Comparison of ENCODE assay signal across 8 mouse cellular contexts in the genomic region with DNA sequence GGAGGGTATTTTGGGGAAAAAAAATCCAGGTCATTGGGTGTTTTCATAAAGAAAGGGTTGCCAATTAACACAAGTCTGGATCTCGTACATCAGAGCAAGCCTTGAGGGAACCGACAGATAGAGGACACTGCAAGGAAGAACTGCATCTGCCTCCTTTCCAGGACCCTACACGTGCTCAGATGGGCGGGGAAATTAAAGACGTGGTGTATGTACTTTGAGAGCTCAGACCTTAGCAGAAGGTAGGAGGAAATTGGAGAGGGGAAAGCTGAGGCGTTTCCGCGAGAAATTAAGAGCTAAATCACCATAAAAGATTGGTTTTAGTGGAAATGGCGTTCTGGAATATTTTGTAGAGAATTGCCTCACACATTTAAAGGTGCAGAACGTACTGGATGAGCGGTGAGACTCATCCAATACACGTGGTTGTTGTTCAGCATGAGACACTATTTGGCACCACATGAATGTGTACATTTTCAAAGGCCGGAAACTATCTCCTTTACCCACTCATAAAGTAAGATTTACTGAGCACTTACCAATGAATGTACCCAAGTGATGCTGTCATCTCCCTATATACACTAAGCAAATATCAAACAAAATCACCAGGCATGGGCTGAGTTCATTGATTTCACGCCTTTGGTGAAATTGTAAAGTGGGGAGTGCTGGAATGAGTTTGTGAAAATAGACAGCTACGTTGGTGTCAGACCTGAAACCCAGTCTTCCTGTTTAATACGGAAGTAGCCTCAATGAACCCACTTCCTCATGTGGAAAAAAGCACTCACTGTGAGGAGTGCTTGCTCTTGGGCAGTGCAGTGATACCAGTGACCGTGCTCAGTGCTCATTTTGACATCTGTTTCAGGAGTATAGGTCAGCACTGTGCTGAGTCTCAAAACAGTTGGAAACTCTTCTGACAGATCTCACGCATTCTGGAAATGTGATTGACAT. TPM values are rescaled to one million over a fixed set of nuclear protein-coding genes. Genes with fewer than 3 reads are reported as not detected.
DNase-seq lines count a peak whose midpoint lies in the region; ATAC-seq and TF ChIP-seq lines count a peak whose summit lies in the region.

No protein-coding gene starts in this region.

- peak; percentile 15 for DNase-seq in embryo, embryonic 10 days (ENCODE audit: low spot score)
- DNase-seq in embryo, embryonic 9.5 days (ENCODE audit: extremely low spot score) = no peak
- no peak for DNase-seq in right cerebral cortex, postnatal 36 days (ENCODE audit: low spot score in 2 of 2)

- no peaks in the 10 kb centered on the region for H3K27me3 ChIP-seq in C2C12 (ENCODE audit: control insufficient read depth, insufficient read depth, insufficient read length)
- no peaks in the 10 kb centered on the region for H3K27me3 ChIP-seq in hindbrain, embryonic 12.5 days
- H3K27me3 ChIP-seq in liver, embryonic 16.5 days (ENCODE audit: control insufficient read depth, insufficient read depth, low read depth, low read length) = no peaks in the 10 kb centered on the region
- H3K27me3 ChIP-seq in neural tube, embryonic 13.5 days = no peaks in the 10 kb centered on the region

- H3K4me1 ChIP-seq in cortical plate, adult 2 months (ENCODE audit: control insufficient read depth, insufficient read depth, low read length) = peaks cover 6% of the 10 kb centered on the region
- peaks cover 19% of the 10 kb centered on the region for H3K4me1 ChIP-seq in hindbrain, embryonic 12.5 days
- H3K4me1 ChIP-seq in liver, embryonic 16.5 days (ENCODE audit: control insufficient read depth, low read depth, low read length) = peaks cover 20% of the 10 kb centered on the region
- peaks cover 38% of the 10 kb centered on the region for H3K4me1 ChIP-seq in neural tube, embryonic 13.5 days (replicated peaks)

- ATAC-seq in hindbrain, embryonic 12.5 days (ENCODE audit: low FRiP score) = peak; percentile 55
- no peak for ATAC-seq in liver, embryonic 16.5 days (ENCODE audit: low read depth)
- peak; percentile 62 for ATAC-seq in neural tube, embryonic 13.5 days (ENCODE audit: low read depth)

- WGBS in hindbrain, embryonic 12.5 days = 37% methylated on average over 18 of the region's 18 CpGs
- 12% methylated on average over 18 of the region's 18 CpGs for WGBS in liver, embryonic 16.5 days (ENCODE audit: insufficient replicate concordance)
- 41% methylated on average over 18 of the region's 18 CpGs for WGBS in neural tube, embryonic 13.5 days

- H3K4me2 ChIP-seq in hindbrain, embryonic 12.5 days (replicated peaks) = peak overlapping the region; percentile 53
- peak overlapping the region; percentile 96 for H3K4me2 ChIP-seq in liver, embryonic 16.5 days (ENCODE audit: low read depth, low read length)
- H3K4me2 ChIP-seq in neural tube, embryonic 13.5 days = peak overlapping the region; percentile 67

- peaks cover 21% of the 10 kb centered on the region for H3K79me3 ChIP-seq in C2C12 (ENCODE audit: low read depth)

- H3K4me3 ChIP-seq in C2C12 (ENCODE audit: insufficient read depth, poor library complexity, severe bottlenecking) = peak overlapping the region; percentile 80
- peak overlapping the region; percentile 97 for H3K4me3 ChIP-seq in cortical plate, adult 2 months (ENCODE audit: insufficient read depth, low read length)
- peak overlapping the region; percentile 53 for H3K4me3 ChIP-seq in hindbrain, embryonic 12.5 days
- H3K4me3 ChIP-seq in liver, embryonic 16.5 days (ENCODE audit: low read depth, low read length) = peak overlapping the region; percentile 96
- peak overlapping the region; percentile 69 for H3K4me3 ChIP-seq in neural tube, embryonic 13.5 days

- no peak for TF ChIP-seq POLR2A in cortical plate, adult 2 months (IDR thresholded peaks at IDR 0.05; ENCODE audit: extremely low read depth, insufficient read depth, low read length)

- peak overlapping the region; percentile 67 for H3K9ac ChIP-seq in hindbrain, embryonic 12.5 days
- peak overlapping the region; percentile 89 for H3K9ac ChIP-seq in liver, embryonic 16.5 days (ENCODE audit: low read depth, low read length)
- H3K9ac ChIP-seq in neural tube, embryonic 13.5 days = peak overlapping the region; percentile 78

- no peak for TF ChIP-seq CTCF in C2C12 (IDR thresholded peaks at IDR 0.05; ENCODE audit: control insufficient read depth, insufficient read depth, insufficient read length)
- no peak for TF ChIP-seq CTCF in cortical plate, adult 2 months (IDR thresholded peaks at IDR 0.05; ENCODE audit: extremely low read depth, insufficient read depth, low read length)

- H3K79me2 ChIP-seq in C2C12 (ENCODE audit: control insufficient read depth, insufficient read depth) = peaks cover 52% of the 10 kb centered on the region

- H3K9me3 ChIP-seq in hindbrain, embryonic 12.5 days (replicated peaks) = no peaks in the 10 kb centered on the region
- H3K9me3 ChIP-seq in liver, embryonic 16.5 days (replicated peaks; ENCODE audit: control insufficient read depth, low read length) = no peaks in the 10 kb centered on the region
- H3K9me3 ChIP-seq in neural tube, embryonic 13.5 days = no peaks in the 10 kb centered on the region

- peak overlapping the region; percentile 75 for H3K27ac ChIP-seq in cortical plate, adult 2 months (ENCODE audit: insufficient read depth, low read length)
- peak overlapping the region; percentile 80 for H3K27ac ChIP-seq in hindbrain, embryonic 12.5 days
- H3K27ac ChIP-seq in liver, embryonic 16.5 days (ENCODE audit: low read length) = peak overlapping the region; percentile 87
- H3K27ac ChIP-seq in neural tube, embryonic 13.5 days (replicated peaks) = peak overlapping the region; percentile 92

- H3ac ChIP-seq in C2C12 (ENCODE audit: control insufficient read depth, insufficient read length, low read depth) = peak overlapping the region; percentile 95

- H3K36me3 ChIP-seq in C2C12 (ENCODE audit: control insufficient read depth, insufficient read depth) = peaks cover 26% of the 10 kb centered on the region
- peaks cover 17% of the 10 kb centered on the region for H3K36me3 ChIP-seq in hindbrain, embryonic 12.5 days
- peaks cover 5% of the 10 kb centered on the region for H3K36me3 ChIP-seq in liver, embryonic 16.5 days (ENCODE audit: control insufficient read depth, insufficient read depth)
- H3K36me3 ChIP-seq in neural tube, embryonic 13.5 days = peaks cover 22% of the 10 kb centered on the region

TF ChIP-seq in C2C12, 6 proteins besides CTCF, POLR2A, EP300 and RAD21:
- TF ChIP-seq FOSL1 (IDR thresholded peaks at IDR 0.05; ENCODE audit: insufficient read depth, low read length, poor library complexity, severe bottlenecking) (no peak), MAX (IDR thresholded peaks at IDR 0.05) (peak; percentile 91), USF1 (IDR thresholded peaks at IDR 0.05; ENCODE audit: low read depth) (peak; percentile 40)
TF ChIP-seq in C2C12: peak in this region for 2.

RNA-seq across cellular contexts. Expression of a gene that starts 0.9 kb away (rescaled TPM):
- 47.8 TPM for polyA plus RNA-seq in C2C12 (2012; fragmentation: generic; extraction: Trizol)
- polyA plus RNA-seq in cortical plate, adult 2 months (2012; rRNA removed) = 31.0 and 34.9 TPM in 2 replicates
- 36.5 and 39.6 TPM in 2 replicates for polyA plus RNA-seq in hindbrain, embryonic 12.5 days (2016; fragmentation: Nextera tagmentation; extraction: Ambion mirVana)
- 19.3 and 20.3 TPM in 2 replicates for polyA plus RNA-seq in liver, embryonic 16.5 days (2015; fragmentation: Nextera tagmentation; extraction: Ambion mirVana)
- polyA plus RNA-seq in neural tube, embryonic 13.5 days (2015; fragmentation: Nextera tagmentation; extraction: Ambion mirVana) = 38.9 and 42.5 TPM in 2 replicates

RNA-seq across cellular contexts. Expression of a gene that starts 1.8 kb away (rescaled TPM):
- polyA plus RNA-seq in C2C12 (2012; fragmentation: generic; extraction: Trizol) = 39.1 TPM
- polyA plus RNA-seq in cortical plate, adult 2 months (2012; rRNA removed) = 57.0 and 58.0 TPM in 2 replicates
- 113 and 118 TPM in 2 replicates for polyA plus RNA-seq in hindbrain, embryonic 12.5 days (2016; fragmentation: Nextera tagmentation; extraction: Ambion mirVana)
- 39.6 and 40.9 TPM in 2 replicates for polyA plus RNA-seq in liver, embryonic 16.5 days (2015; fragmentation: Nextera tagmentation; extraction: Ambion mirVana)
- polyA plus RNA-seq in neural tube, embryonic 13.5 days (2015; fragmentation: Nextera tagmentation; extraction: Ambion mirVana) = 91.5 and 102 TPM in 2 replicates

RNA-seq across cellular contexts. Expression of a gene that starts 29.2 kb away (rescaled TPM):
- polyA plus RNA-seq in C2C12 (2012; fragmentation: generic; extraction: Trizol) = 33.1 TPM
- polyA plus RNA-seq in cortical plate, adult 2 months (2012; rRNA removed) = 24.3 and 26.3 TPM in 2 replicates
- 40.2 and 42.8 TPM in 2 replicates for polyA plus RNA-seq in hindbrain, embryonic 12.5 days (2016; fragmentation: Nextera tagmentation; extraction: Ambion mirVana)
- 52.9 and 55.8 TPM in 2 replicates for polyA plus RNA-seq in liver, embryonic 16.5 days (2015; fragmentation: Nextera tagmentation; extraction: Ambion mirVana)
- 37.4 and 38.8 TPM in 2 replicates for polyA plus RNA-seq in neural tube, embryonic 13.5 days (2015; fragmentation: Nextera tagmentation; extraction: Ambion mirVana)
